Mouse (Mus musculus) liver, postnatal 0 days (tissue): ENCODE results near the gene Poll. TPM values are rescaled to one million over a fixed set of nuclear protein-coding genes. Genes with fewer than 3 reads are reported as not detected.

Experiments
- ATAC-seq: fragments of 200-750 bp; cut with Nextera tagmentation; 2 replicates; pipeline ENCODE4 v1.8.0; 2017; ENCODE audit warnings: mild to moderate bottlenecking, moderate library complexity
- DNase-seq: peaks from one replicate; pipeline ENCODE4 v3.0.0-alpha.2; 2016
- H3K27ac ChIP-seq: fragments of 300-500 bp; sonication (generic); 2 replicates; pipeline ENCODE4 v1.5.1; 2014; ENCODE audit warnings: antibody characterized with exemption, moderate library complexity, mild to moderate bottlenecking, low read depth
- H3K27me3 ChIP-seq: fragments of 300-500 bp; sonication (generic); 2 replicates; pipeline ENCODE4 v1.6.1; 2014; ENCODE audit warnings: low read length, control low read depth, mixed read lengths; ENCODE audit not compliant: insufficient read depth
- H3K36me3 ChIP-seq: fragments of 300-500 bp; sonication (generic); replicated peaks from 2 replicates; pipeline ENCODE4 v1.6.1; 2014; ENCODE audit warnings: mild to moderate bottlenecking, control low read depth, low read length, moderate library complexity, mixed read lengths; ENCODE audit not compliant: insufficient read depth
- H3K4me1 ChIP-seq: fragments of 300-500 bp; sonication (generic); 2 replicates; pipeline ENCODE4 v1.6.1; 2014; ENCODE audit warnings: antibody characterized with exemption, mild to moderate bottlenecking, control low read depth; ENCODE audit not compliant: insufficient read depth
- H3K4me2 ChIP-seq: fragments of 300-500 bp; sonication (generic); 2 replicates; pipeline ENCODE4 v1.6.1; 2014; ENCODE audit warnings: low read depth, mild to moderate bottlenecking, low read length, moderate library complexity, mixed read lengths
- H3K4me3 ChIP-seq: fragments of 300-500 bp; sonication (generic); 2 replicates; pipeline ENCODE4 v1.5.1; 2014; ENCODE audit warnings: low read depth, low read length
- H3K9ac ChIP-seq: fragments of 300-500 bp; sonication (generic); replicated peaks from 2 replicates; pipeline ENCODE4 v1.6.1; 2014; ENCODE audit warnings: mild to moderate bottlenecking, moderate library complexity
- H3K9me3 ChIP-seq: fragments of 300-500 bp; sonication (generic); 2 replicates; pipeline ENCODE4 v1.6.1; 2016; ENCODE audit warnings: mild to moderate bottlenecking, control low read depth, low read length, mixed read lengths
- CTCF ChIP-seq: sonication (generic); IDR thresholded peaks from 2 replicates; pipeline ENCODE4 v1.5.1; 2016; ENCODE audit warnings: antibody characterized with exemption, low read depth
- EP300 ChIP-seq: IDR thresholded peaks from 2 replicates; pipeline ENCODE4 v1.6.1; 2016; ENCODE audit warnings: antibody characterized with exemption, low read depth, mild to moderate bottlenecking
- WGBS: fragments of 180-500 bp; shearing (Covaris S2); extraction: QIAGEN DNeasy Blood & Tissue Kit; methylation state at CpG from one replicate; pipeline ENCODE4 v1.1.7; 2014; ENCODE audit not compliant: insufficient replicate concordance; 5-methylcytosine and 5-hydroxymethylcytosine counted together
- polyA plus RNA-seq: library from polyadenylated mRNA; unstranded; fragments of >200 nt; fragmentation: Nextera tagmentation; extraction: Ambion mirVana; gene quantifications from 2 replicates; pipeline ENCODE4 v1.2.1, GENCODE M21; 2015

Gene Poll
- polyA plus RNA-seq, 1 experiment from 2014 or later = 3.4 TPM

- Histone ChIP-seq H3K4me1 (no peaks in the 10 kb centered on the region; the same call in 1 of the 2 replicates), H3K9ac (no peak overlapping the region), H3K9me3 (no peaks in the 10 kb centered on the region), H3K27me3 (no peaks in the 10 kb centered on the region), H3K36me3 (peaks cover 5% of the 10 kb centered on the region), H3K27ac (no peak overlapping the region), H3K4me2 (no peak overlapping the region), H3K4me3 (no peak overlapping the region)
- DNase-seq (no peak), ATAC-seq (no peak)
- TF ChIP-seq CTCF = no peak
- 56% methylated on average over 7 of the region's 7 CpGs for WGBS
Measured at GRCm38 (mm10) chr19:45533617-45534016, 26.7 kb downstream of the Poll start.

- peaks cover 25% of the 10 kb centered on the region for H3K36me3 ChIP-seq
- H3K27me3 ChIP-seq = no peaks in the 10 kb centered on the region
- no peak for TF ChIP-seq CTCF
- no peak for TF ChIP-seq EP300
- H3K27ac ChIP-seq = no peak overlapping the region
- no peak for ATAC-seq
- WGBS = 82% methylated on average over 6 of the region's 6 CpGs
- H3K4me2 ChIP-seq = no peak overlapping the region
- peaks cover 3% of the 10 kb centered on the region for H3K4me1 ChIP-seq
- no peak overlapping the region for H3K4me3 ChIP-seq
- no peak for DNase-seq
- H3K9me3 ChIP-seq = no peaks in the 10 kb centered on the region
- H3K9ac ChIP-seq = no peak overlapping the region
Measured at GRCm38 (mm10) chr19:45531554-45531953, 28.8 kb downstream of the Poll start.

- no peak overlapping the region for H3K4me2 ChIP-seq
- H3K4me1 ChIP-seq = peaks cover 3% of the 10 kb centered on the region
- no peaks in the 10 kb centered on the region for H3K27me3 ChIP-seq
- no peak overlapping the region for H3K9ac ChIP-seq
- DNase-seq (no peak), ATAC-seq (0 out of 2 replicates have a peak, but pooled peaks have one; percentile 20)
- no peak for TF ChIP-seq EP300
- no peak for TF ChIP-seq CTCF
- 40% methylated on average over 15 of the region's 15 CpGs for WGBS
- H3K9me3 ChIP-seq = no peaks in the 10 kb centered on the region
- no peak overlapping the region for H3K4me3 ChIP-seq
- peak overlapping the region; percentile 0 for H3K27ac ChIP-seq
- H3K36me3 ChIP-seq = peaks cover 25% of the 10 kb centered on the region
Measured at GRCm38 (mm10) chr19:45530200-45530995, 29.9 kb downstream of the Poll start.

- H3K4me2 ChIP-seq = no peak overlapping the region
- H3K9me3 ChIP-seq = no peaks in the 10 kb centered on the region
- no peak for ATAC-seq
- no peak for TF ChIP-seq EP300
- no peak for TF ChIP-seq CTCF
- DNase-seq = no peak
- peaks cover 3% of the 10 kb centered on the region for H3K4me1 ChIP-seq
- H3K9ac ChIP-seq = no peak overlapping the region
- H3K27ac ChIP-seq = peak overlapping the region; percentile 62
- peaks cover 29% of the 10 kb centered on the region for H3K36me3 ChIP-seq
- no peaks in the 10 kb centered on the region for H3K27me3 ChIP-seq
- no peak overlapping the region for H3K4me3 ChIP-seq
- 71% methylated on average over 5 of the region's 5 CpGs for WGBS
Measured at GRCm38 (mm10) chr19:45529294-45529693, 31.0 kb downstream of the Poll start.

GRCm38 (mm10) chr19:45527931-45528534 lies 32.3 kb downstream of the Poll start:
- H3K36me3 ChIP-seq = peaks cover 33% of the 10 kb centered on the region
- no peaks in the 10 kb centered on the region for H3K9me3 ChIP-seq
- no peak for DNase-seq

GRCm38 (mm10) chr19:45527382-45527781 lies 32.9 kb downstream of the Poll start:
- no peaks in the 10 kb centered on the region for H3K27me3 ChIP-seq
- DNase-seq (no peak), ATAC-seq (no peak)
- 61% methylated on average over 7 of the region's 7 CpGs for WGBS
- peaks cover 3% of the 10 kb centered on the region for H3K4me1 ChIP-seq
- H3K4me2 ChIP-seq = no peak overlapping the region
- H3K9ac ChIP-seq = no peak overlapping the region
- no peaks in the 10 kb centered on the region for H3K9me3 ChIP-seq
- H3K36me3 ChIP-seq = peaks cover 40% of the 10 kb centered on the region
- TF ChIP-seq EP300 (no peak), CTCF (no peak)
- H3K4me3 ChIP-seq = no peak overlapping the region
- H3K27ac ChIP-seq = peak overlapping the region; percentile 20; the same call in 1 of the 2 replicates

More at GRCm38 (mm10) chr19:45527931-45528534, 32.3 kb downstream of the Poll start:
- 41% methylated on average over 10 of the region's 10 CpGs for WGBS
- no peak overlapping the region for H3K9ac ChIP-seq
- peak; percentile 51 for ATAC-seq
- H3K27me3 ChIP-seq = no peaks in the 10 kb centered on the region
- TF ChIP-seq EP300 (no peak), CTCF (no peak)
- H3K4me1 ChIP-seq = peaks cover 3% of the 10 kb centered on the region
- no peak overlapping the region for H3K4me3 ChIP-seq
- H3K4me2 ChIP-seq = no peak overlapping the region
- H3K27ac ChIP-seq = peak overlapping the region; percentile 20; the same call in 1 of the 2 replicates
